Mouse (Mus musculus): ENCODE results near the gene Plxna3. TPM values are rescaled to one million over a fixed set of nuclear protein-coding genes. Genes with fewer than 3 reads are reported as not detected.

Plxna3 gene
- polyA plus RNA-seq (2015; fragmentation: Nextera tagmentation; extraction: Ambion mirVana) = 53.6 and 55.5 TPM in 2 replicates

GRCm38 (mm10) chrX:74328725-74329161 lies at the start of gene Plxna3:
Gene Plxna3 (plus strand): TSS chrX:74329066.
- Histone ChIP-seq H3K9me3 (no peaks in the 10 kb centered on the region), H3K9ac (peak within 1 kb of the TSS; percentile 68), H3K36me3 (no peaks in the 10 kb centered on the region), H3K4me3 (peak within 1 kb of the TSS; percentile 54), H3K27me3 (no peaks in the 10 kb centered on the region), H3K4me1 (replicated peaks) (peaks cover 37% of the 10 kb centered on the region), H3K4me2 (peak within 1 kb of the TSS; percentile 71), H3K27ac (replicated peaks) (peak within 1 kb of the TSS; percentile 93)
- 18% methylated on average over 26 of the region's 30 CpGs for WGBS
- ATAC-seq (ENCODE audit: low FRiP score, low read depth) = peak; percentile 95

DNA sequence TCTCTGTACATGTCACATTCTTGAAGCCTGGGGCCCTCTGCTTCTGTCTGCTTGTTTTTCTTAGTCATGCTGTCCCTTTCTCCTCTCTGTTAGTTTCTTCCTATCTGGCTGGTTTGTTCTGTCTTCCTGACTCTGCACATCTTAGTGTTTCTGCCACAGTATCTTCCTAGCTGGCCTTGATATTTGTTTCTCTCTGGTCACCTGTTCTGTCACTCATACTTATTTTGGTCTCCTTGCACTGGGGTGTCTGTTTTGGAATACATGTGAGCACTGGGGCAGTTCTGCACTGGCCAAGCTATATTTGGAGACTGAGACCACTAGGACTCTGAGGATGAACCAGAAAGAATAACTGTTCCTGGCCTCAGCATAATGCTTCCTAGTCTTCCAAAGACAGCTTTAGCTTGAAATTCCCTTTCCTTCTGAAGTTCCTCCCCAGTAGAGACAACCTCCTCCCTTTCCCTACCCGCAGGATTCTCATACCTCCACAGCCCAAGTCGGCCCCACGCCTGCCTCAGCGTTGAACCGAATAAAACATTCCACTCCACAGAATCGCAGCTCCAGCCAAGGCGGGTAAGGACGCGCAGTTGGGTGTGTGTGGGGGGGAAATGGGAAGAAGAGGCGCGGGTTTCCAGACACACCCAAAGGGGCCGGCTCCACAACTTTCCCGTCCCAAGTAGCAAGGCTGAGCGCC lies 47.7 kb upstream of the Plxna3 start:
- H3K27ac ChIP-seq (replicated peaks) = peak overlapping the region; percentile 83
- H3K36me3 ChIP-seq = no peaks in the 10 kb centered on the region
- H3K27me3 ChIP-seq = no peaks in the 10 kb centered on the region
- H3K9me3 ChIP-seq = no peaks in the 10 kb centered on the region
- ATAC-seq (ENCODE audit: low FRiP score, low read depth) = no peak
- peak overlapping the region; percentile 70 for H3K4me2 ChIP-seq
- peak overlapping the region; percentile 66 for H3K9ac ChIP-seq
- peak overlapping the region; percentile 62 for H3K4me3 ChIP-seq
- peaks cover 15% of the 10 kb centered on the region for H3K4me1 ChIP-seq (replicated peaks)
- 24% methylated on average over 14 of the region's 14 CpGs for WGBS

DNA sequence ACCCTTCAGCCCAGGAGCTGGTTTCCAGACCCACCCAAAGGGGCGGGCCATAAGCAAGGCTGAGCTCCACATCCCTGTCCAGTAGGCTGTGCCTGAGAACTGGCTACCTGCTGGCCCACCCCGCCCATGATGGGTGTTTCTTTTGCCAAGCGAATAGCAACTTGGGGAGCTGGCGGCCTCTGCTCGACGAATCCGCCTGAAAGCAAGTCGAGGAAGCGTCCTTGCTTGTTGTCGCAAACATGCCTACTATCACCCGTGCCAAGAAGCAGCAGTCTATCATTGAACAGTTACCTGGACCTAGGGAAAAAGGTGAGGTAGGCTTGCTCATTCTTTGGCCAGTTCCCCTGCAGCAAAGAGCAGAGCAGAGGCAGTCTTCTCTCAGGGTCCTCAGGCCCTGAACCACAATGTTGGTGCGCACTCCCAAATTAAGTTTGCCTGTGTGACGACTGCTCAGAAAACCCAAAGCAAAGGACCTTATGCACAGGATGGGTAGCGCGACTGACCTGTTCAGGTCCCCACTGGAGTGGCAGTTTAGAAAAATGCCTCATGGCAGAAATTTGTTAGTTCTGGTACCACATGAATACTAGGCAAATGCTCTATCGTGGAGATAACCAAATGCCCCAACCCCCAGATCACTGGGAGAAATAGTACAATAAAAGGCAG lies 47.0 kb upstream of the Plxna3 start, which contains the start of the genes Taz and Dnase1l1:
Gene Taz, plus strand, starts transcription at position 181 of the 663 bp plus-strand sequence.
Gene Dnase1l1, minus strand, starts transcription at position 606 of the 663 bp plus-strand sequence.
- ATAC-seq (ENCODE audit: low FRiP score, low read depth) = peak; percentile 67
- Histone ChIP-seq H3K4me3 (peak within 1 kb of the TSS; percentile 62), H3K4me2 (peak within 1 kb of the TSS; percentile 70), H3K36me3 (no peaks in the 10 kb centered on the region), H3K9me3 (no peaks in the 10 kb centered on the region), H3K27me3 (no peaks in the 10 kb centered on the region), H3K9ac (peak within 1 kb of the TSS; percentile 66), H3K27ac (replicated peaks) (peak within 1 kb of the TSS; percentile 83), H3K4me1 (replicated peaks) (peaks cover 15% of the 10 kb centered on the region)
- 18% methylated on average over 16 of the region's 16 CpGs for WGBS

- Histone ChIP-seq H3K27me3 (no peaks in the 10 kb centered on the region), H3K9ac (peak overlapping the region; percentile 66), H3K4me3 (peak overlapping the region; percentile 62), H3K4me2 (peak overlapping the region; percentile 70), H3K4me1 (replicated peaks) (peaks cover 15% of the 10 kb centered on the region), H3K9me3 (no peaks in the 10 kb centered on the region), H3K36me3 (no peaks in the 10 kb centered on the region), H3K27ac (replicated peaks) (peak overlapping the region; percentile 83)
- 24% methylated on average over 39 of the region's 39 CpGs for WGBS
- peak; percentile 87 for ATAC-seq (ENCODE audit: low FRiP score, low read depth)
These were observed 46.3 kb upstream of the Plxna3 start for GRCm38 (mm10) chrX:74282395-74283091.

DNA sequence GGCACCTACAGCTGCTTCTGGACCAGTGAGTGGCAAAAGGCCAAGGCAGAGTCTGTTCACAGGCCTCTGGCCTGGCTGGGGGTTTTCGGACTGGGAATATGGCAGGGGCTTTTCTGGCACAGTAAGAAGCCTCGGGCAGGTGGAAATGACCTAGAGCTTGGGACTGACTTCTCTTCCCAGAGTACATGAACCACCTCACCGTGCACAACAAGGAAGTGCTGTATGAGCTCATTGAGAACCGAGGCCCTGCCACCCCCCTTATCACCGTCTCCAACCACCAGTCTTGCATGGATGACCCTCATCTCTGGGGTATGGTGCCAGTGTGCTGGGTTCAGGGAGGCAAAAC lies 45.8 kb upstream of the Plxna3 start:
- H3K4me2 ChIP-seq = peak overlapping the region; percentile 70
- peak overlapping the region; percentile 83 for H3K27ac ChIP-seq (replicated peaks)
- H3K9ac ChIP-seq = peak overlapping the region; percentile 66
- peak overlapping the region; percentile 62 for H3K4me3 ChIP-seq
- H3K4me1 ChIP-seq (replicated peaks) = peaks cover 15% of the 10 kb centered on the region
- peak; percentile 39 for ATAC-seq (ENCODE audit: low FRiP score, low read depth)
- no peaks in the 10 kb centered on the region for H3K36me3 ChIP-seq
- H3K27me3 ChIP-seq = no peaks in the 10 kb centered on the region
- H3K9me3 ChIP-seq = no peaks in the 10 kb centered on the region
- WGBS = 27% methylated on average over 5 of the region's 5 CpGs

GRCm38 (mm10) chrX:74293431-74293830 lies 35.4 kb upstream of the Plxna3 start:
- Histone ChIP-seq H3K4me2 (no peak overlapping the region), H3K9me3 (no peaks in the 10 kb centered on the region), H3K9ac (no peak overlapping the region), H3K4me3 (no peak overlapping the region), H3K27me3 (no peaks in the 10 kb centered on the region), H3K36me3 (peaks cover 4% of the 10 kb centered on the region; the same call in 1 of the 2 replicates), H3K4me1 (replicated peaks) (peaks cover 5% of the 10 kb centered on the region), H3K27ac (replicated peaks) (no peak overlapping the region)
- no peak for ATAC-seq (ENCODE audit: low FRiP score, low read depth)
- WGBS = 80% methylated on average over 4 of the region's 4 CpGs

DNA sequence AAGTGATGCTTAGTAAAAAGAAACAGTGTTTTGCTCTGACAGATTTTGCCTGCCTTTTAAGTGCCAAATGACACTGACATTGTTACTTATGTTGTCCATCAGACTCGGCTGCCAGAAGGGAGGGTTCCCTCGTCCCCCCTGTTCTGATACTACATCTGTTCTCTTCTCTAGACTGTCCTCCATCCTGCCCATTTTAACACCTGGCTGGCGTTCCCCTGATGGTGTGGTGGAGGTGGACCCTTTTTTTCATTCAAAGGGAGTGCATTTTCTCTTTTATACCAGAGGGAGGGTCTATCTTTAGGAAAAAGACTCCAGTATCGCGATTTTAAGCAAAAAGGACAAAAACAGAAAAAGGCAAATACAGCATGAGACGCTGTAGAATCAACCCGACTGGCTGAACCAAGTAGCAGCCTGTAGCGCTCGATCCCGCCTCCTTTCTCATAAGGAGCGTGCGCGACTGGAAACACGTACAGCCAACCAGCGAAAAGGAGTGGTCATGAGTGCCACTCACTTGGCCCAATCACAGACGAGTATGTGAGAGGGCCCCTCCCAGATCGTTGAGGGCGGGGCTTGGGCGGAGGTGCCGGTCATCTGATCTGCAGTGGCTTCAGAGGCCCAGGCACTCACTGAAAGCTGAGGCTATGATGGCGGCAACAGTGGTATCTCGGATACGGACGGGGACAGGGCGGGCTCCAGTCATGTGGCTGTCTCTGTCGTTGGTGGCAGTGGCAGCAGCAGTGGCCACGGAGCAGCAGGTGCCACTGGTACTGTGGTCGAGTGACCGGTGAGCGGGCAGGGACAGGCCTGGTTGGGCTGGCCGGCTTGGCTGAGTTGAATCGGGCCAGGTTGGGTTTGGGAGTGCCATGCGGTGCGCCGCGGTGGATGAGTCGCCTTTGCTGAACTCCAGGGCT lies 32.1 kb upstream of the Plxna3 start, which contains the start of gene Atp6ap1:
Gene Atp6ap1, plus strand, starts transcription at position 560 of the 911 bp plus-strand sequence.
- Histone ChIP-seq H3K4me2 (peak within 1 kb of the TSS; percentile 63), H3K9ac (peak within 1 kb of the TSS; percentile 78), H3K4me1 (replicated peaks) (peaks cover 8% of the 10 kb centered on the region), H3K4me3 (peak within 1 kb of the TSS; percentile 73), H3K36me3 (peaks cover 8% of the 10 kb centered on the region; the same call in 1 of the 2 replicates), H3K9me3 (no peaks in the 10 kb centered on the region), H3K27me3 (no peaks in the 10 kb centered on the region), H3K27ac (replicated peaks) (peak within 1 kb of the TSS; percentile 81)
- WGBS = 19% methylated on average over 37 of the region's 37 CpGs
- peak; percentile 99 for ATAC-seq (ENCODE audit: low FRiP score, low read depth)

DNA sequence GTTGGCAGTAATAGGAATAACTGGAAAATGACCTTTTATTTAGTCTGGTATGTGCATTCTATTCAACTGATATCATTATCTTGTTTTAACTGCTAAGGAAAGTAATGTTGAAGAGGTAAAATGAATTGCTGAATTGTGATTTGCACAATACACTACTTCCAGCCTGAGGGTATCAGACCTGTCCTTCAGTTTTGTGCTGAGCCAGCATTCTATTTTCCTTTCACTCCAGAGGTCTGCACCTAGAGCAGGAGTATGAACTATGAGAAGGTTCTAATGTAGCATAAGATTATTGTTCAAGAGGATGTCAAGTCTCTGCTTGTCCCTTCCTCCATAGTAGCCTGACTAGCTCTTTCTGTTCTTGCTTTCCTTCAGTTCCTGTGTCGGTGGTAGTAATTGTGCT lies 30.5 kb upstream of the Plxna3 start:
- H3K4me2 ChIP-seq = 0 out of 2 replicates have a peak overlapping the region, but pooled peaks have one; percentile 15
- ATAC-seq (ENCODE audit: low FRiP score, low read depth) = no peak
- 81% methylated on average over 1 of the region's 1 CpGs for WGBS

GRCm38 (mm10) chrX:74299721-74300120 lies 29.1 kb upstream of the Plxna3 start:
- 87% methylated on average over 3 of the region's 3 CpGs for WGBS
- Histone ChIP-seq H3K27me3 (no peaks in the 10 kb centered on the region), H3K4me2 (no peak overlapping the region), H3K9me3 (no peaks in the 10 kb centered on the region), H3K27ac (replicated peaks) (no peak overlapping the region), H3K4me3 (no peak overlapping the region), H3K4me1 (replicated peaks) (peaks cover 14% of the 10 kb centered on the region), H3K9ac (no peak overlapping the region), H3K36me3 (peaks cover 28% of the 10 kb centered on the region)
- ATAC-seq (ENCODE audit: low FRiP score, low read depth) = no peak

More for the DNA sequence above, 30.5 kb upstream of the Plxna3 start:
- Histone ChIP-seq H3K9ac (no peak overlapping the region), H3K36me3 (peaks cover 21% of the 10 kb centered on the region), H3K4me3 (no peak overlapping the region), H3K27me3 (no peaks in the 10 kb centered on the region), H3K4me1 (replicated peaks) (peaks cover 8% of the 10 kb centered on the region), H3K9me3 (no peaks in the 10 kb centered on the region), H3K27ac (replicated peaks) (no peak overlapping the region)

GRCm38 (mm10) chrX:74304867-74305700 lies 23.8 kb upstream of the Plxna3 start, which contains the start of gene Gdi1:
Gene Gdi1 (plus strand): TSS chrX:74304998.
- Histone ChIP-seq H3K9ac (peak within 1 kb of the TSS; percentile 73), H3K4me3 (peak within 1 kb of the TSS; percentile 55), H3K27me3 (no peaks in the 10 kb centered on the region), H3K4me2 (peak within 1 kb of the TSS; percentile 71), H3K27ac (replicated peaks) (peak within 1 kb of the TSS; percentile 95), H3K9me3 (no peaks in the 10 kb centered on the region), H3K4me1 (replicated peaks) (peaks cover 33% of the 10 kb centered on the region), H3K36me3 (peaks cover 50% of the 10 kb centered on the region)
- ATAC-seq (ENCODE audit: low FRiP score, low read depth) = peak; percentile 82
- WGBS = 15% methylated on average over 38 of the region's 41 CpGs

Measured in hindbrain, embryonic 15.5 days (tissue).